Mouse (Mus musculus): ENCODE measurements around the gene Tnrc6c.
A peak's percentile ranks its signal among the peaks of the same experiment; 100 is the strongest.

Gene Tnrc6c

DNA sequence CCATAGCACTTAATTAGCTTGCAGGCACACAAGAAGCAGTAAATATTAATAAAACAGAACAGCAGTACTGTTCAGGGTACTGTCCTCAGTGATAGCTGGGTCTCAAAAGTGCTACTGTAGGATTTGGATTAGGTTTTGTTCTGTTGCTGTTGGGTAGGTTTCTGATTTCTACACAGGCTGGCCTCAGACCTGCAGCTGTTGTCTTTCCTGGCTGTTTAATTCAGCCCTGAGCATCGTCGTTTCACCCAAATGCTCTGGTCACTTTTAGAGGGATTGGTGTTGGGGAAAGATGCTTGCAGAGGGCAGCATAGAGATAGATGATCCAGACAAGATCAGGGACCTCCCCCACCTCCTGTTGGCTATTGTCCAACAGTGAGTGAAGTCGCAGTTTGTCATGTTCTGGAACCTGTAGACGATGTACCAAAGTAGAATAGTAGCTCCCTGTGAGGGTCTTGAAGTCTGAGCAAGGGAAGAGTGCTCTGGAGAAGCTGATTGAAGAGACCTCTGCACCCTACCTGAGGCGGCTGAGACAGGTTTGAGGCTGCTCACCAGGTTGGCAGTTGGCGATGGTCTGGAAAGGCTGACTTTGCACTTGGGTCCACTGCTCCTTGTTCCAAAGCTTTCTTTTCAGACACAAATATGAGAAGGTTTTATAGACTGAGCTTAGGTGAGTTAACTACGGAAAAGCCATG lies 75.9 kb downstream of the Tnrc6c start:
- DNase-seq, result peak; percentile 67

GRCm38 (mm10) chr11:117730490-117730838 lies 76.4 kb downstream of the Tnrc6c start:
- DNase-seq, result no peak

- peak; percentile 46 for DNase-seq
These were observed 77.4 kb downstream of the Tnrc6c start for GRCm38 (mm10) chr11:117731470-117731869.

GRCm38 (mm10) chr11:117736037-117736689 lies 82.1 kb downstream of the Tnrc6c start:
- peak; percentile 63 for DNase-seq

DNA sequence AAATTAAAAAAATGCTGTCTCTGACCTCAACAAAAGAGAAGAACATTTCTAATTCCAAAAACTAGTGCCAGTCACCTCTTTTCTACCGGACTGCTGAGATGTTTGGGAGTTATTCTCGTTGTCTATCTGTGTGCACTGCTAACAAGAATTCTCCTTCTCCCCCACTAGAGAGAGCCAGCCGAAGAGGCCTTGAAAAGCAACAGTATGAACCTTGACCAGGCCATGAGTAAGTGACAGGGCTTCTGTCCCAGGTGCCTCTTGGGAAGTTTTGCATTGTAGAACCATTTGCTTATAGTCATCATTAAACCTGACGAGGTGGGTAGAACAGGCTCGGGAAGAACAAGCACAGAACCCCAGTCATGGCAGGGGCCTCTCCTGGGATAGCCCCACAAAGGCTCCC lies 84.0 kb downstream of the Tnrc6c start:
- no peak for DNase-seq

DNA sequence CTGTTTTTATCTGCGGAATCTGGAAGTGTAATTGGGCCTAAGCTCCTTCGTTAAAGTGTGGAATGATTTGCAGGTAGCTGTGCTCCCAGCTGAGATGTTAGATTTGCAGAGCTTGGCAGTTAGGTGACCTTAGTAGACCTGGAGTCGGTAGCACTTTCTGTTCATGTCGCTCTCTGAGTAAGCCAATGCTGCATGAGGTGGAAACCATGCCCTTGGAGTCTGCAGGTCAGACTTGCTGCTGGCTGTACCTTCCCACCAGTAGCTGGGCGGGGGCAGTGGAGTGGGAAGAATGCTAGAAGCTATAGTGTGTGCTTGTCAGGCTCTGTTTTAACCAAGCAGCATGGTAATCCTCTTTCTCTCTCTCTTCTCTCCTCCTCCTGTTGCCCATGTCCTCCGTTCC lies 87.0 kb downstream of the Tnrc6c start:
- no peak for DNase-seq

GRCm38 (mm10) chr11:117742243-117742642 lies 88.2 kb downstream of the Tnrc6c start:
- DNase-seq, result no peak

DNA sequence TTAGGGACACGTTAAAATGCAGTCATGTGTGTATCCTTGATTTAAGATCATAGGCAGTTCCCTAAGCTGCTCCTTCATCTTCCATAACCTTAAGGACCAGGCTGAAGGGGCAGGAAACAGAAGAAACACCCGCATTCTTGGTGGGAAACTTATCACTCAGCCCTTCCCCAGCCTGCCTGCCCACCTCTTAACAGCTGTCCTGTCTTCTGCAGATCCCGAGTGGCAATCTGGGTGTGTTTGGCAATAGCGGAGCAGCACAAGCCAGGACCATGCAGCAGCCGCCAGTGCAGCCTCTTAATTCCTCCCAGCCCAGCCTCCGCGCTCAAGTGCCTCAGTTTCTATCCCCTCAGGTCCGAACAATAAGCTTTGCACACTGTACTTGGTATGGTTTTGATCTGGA lies 88.6 kb downstream of the Tnrc6c start:
- DNase-seq, result no peak

GRCm38 (mm10) chr11:117743454-117744030 lies 89.5 kb downstream of the Tnrc6c start:
- DNase-seq, result no peak

GRCm38 (mm10) chr11:117748628-117749027 lies 94.5 kb downstream of the Tnrc6c start:
- DNase-seq, result no peak

GRCm38 (mm10) chr11:117749414-117749813 lies 95.3 kb downstream of the Tnrc6c start:
- DNase-seq, result no peak

DNA sequence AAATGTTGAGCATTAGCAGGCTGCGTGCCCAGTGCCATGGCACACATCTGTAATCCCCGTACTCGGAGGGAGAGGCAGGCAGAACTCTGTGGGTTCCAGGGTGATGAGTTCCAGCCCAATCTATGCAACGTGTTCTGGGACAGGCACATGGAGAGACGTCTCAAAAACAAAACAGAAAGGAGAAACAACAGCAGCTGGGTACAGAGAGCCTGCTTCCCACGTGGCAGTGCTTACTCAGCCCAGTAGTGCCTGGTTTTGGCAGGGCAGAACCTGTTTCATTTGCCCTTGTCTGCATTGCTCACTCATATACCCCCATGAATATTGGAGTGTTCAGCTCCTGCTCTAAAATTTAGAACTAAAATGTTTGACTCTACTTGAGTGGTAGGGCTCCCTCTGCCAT lies 97.5 kb downstream of the Tnrc6c start:
- DNase-seq, result no peak

DNA sequence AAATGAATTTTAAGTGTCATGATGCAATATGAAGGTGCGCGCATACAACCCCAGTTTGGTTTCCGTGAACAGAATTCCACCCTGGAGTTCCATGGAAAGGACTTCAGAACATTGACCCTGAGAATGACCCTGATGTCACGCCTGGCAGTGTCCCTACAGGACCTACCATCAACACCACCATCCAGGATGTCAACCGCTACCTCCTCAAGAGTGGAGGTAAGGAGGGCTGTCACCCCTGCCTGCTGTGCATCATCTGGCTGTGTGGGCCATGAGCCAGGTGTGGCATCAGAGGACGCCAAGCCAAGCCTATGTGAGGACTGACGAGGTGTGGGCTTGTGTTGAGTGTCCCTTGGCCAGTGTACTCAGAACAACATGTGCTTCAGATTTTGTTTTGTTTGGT lies 101.8 kb downstream of the Tnrc6c start:
- no peak for DNase-seq

- no peak for DNase-seq
These were observed 105.2 kb downstream of the Tnrc6c start for GRCm38 (mm10) chr11:117759267-117759666.

GRCm38 (mm10) chr11:117760374-117761119 lies 106.5 kb downstream of the Tnrc6c start:
- peak; percentile 70 for DNase-seq

DNA sequence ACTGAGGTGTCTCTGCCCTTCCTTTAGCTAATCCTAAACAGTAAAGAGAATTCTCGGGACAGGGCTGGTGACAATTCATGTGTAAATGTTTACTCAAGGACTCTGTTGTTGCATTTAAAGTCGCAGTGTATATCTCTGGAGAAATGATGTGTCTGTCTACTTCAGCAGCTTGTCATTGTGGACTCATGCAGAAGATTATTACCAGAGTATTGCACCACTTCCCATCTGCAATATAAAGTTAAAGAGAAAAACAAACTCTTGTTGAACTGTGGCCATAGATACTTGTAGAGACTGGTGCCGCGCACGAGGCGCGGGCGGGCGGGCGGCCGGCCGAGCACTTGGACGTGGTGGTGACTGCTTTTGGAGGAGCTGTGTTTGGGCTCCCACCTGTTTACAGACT lies 107.7 kb downstream of the Tnrc6c start:
- DNase-seq, result no peak

DNA sequence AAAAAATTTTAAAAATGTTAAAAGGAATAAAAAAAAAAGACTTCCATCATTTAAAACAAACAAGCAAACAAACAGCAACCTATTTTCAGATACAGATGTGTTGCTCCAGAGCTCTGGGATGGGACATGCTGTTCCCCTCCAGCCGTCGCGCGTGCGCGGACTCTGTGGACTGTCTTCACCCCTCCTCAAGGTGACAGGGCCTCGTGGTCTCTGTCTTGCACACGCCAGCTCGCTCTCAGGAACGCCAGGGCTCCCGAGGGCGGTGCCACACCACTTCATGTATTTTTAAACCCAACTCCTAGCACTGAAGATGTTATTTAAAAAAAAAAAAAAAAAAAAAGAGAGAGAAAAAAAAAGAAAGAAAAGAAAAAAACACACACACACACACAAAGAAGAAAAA lies 108.2 kb downstream of the Tnrc6c start:
- no peak for DNase-seq

DNA sequence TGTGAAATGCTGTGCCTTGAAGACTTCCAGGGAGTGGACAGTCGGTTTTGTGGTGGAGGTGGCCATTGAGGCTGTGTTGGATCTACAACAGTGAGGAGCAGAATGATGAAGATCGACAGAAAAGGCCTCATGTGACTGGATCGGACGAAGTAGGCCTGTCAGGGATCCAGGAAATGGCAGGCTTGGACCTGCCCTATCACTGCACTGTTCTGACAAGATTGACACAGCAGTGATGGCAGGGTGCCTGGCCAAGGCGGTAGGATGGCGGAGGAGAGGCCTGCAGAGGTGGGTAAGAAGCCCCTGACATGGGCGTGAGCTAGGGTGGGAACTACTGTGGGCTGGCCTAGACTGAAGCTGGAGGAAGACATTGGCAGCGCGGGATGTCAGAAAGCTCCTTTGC lies 110.2 kb downstream of the Tnrc6c start:
- no peak for DNase-seq

- DNase-seq, result no peak
These were observed 111.3 kb downstream of the Tnrc6c start for GRCm38 (mm10) chr11:117765361-117765760.

- no peak for DNase-seq
These were observed 112.2 kb downstream of the Tnrc6c start for GRCm38 (mm10) chr11:117766275-117766674.

GRCm38 (mm10) chr11:117768725-117769682 lies 114.9 kb downstream of the Tnrc6c start:
- peak; percentile 54 for DNase-seq

GRCm38 (mm10) chr11:117769683-117770047 lies 115.6 kb downstream of the Tnrc6c start:
- DNase-seq, result no peak

DNA sequence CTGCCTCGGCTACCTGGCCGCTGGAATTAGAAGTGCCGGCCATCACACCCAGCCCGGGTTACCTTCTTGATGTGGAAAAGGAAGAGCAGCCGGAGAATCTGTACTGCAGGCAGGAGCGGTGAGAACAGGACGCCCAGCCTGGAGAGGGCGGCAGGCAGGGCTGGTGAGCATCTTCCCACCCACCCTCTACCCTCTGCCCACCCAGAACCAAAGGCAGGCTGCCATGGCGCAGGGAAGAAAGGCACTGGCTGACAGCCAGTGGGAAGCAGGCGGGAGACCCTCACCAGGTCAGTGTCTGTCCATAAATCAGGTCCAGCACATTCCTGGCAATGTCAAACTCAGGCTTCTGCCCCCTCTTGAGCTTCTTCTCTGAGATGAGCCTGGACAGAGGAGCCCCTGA lies 116.3 kb downstream of the Tnrc6c start:
- no peak for DNase-seq

All from kidney, postnatal 10 days (tissue).